Mouse (Mus musculus) CH12.LX (cell line): ENCODE data around the gene Retreg3. TPM values are rescaled to one million over a fixed set of nuclear protein-coding genes. Genes with fewer than 3 reads are reported as not detected.

Source experiments
- DNase-seq: peaks from one replicate; pipeline ENCODE4 v3.0.0-alpha.2; 2013; ENCODE audit errors: extremely low read depth
- H3K27ac ChIP-seq: 2 replicates; pipeline ENCODE4 v1.5.1; 2012; ENCODE audit warnings: low read depth, mild to moderate bottlenecking, control low read depth, moderate library complexity; ENCODE audit not compliant: insufficient read depth
- H3K27me3 ChIP-seq: replicated peaks from 2 replicates; pipeline ENCODE3; 2012; ENCODE audit warnings: inconsistent platforms
- H3K36me3 ChIP-seq, 2 experiments: replicated peaks in 1 of 2; 2 replicates each; pipeline versions ENCODE3 to v1.6.1; 2012; ENCODE audit warnings: inconsistent platforms in 1 of 2, low read length in 1 of 2, mild to moderate bottlenecking in 1 of 2, mixed read lengths in 1 of 2, moderate library complexity in 1 of 2; ENCODE audit not compliant: control insufficient read depth in 1 of 2, insufficient read depth in 1 of 2
- H3K4me1 ChIP-seq, 2 experiments: 2 replicates each; pipeline ENCODE4 v1.6.1; 2012; ENCODE audit warnings: inconsistent platforms in 1 of 2, moderate library complexity in 1 of 2; ENCODE audit not compliant: insufficient read depth in 2 of 2, control insufficient read depth in 1 of 2
- H3K4me2 ChIP-seq: 2 replicates; pipeline ENCODE4 v1.6.1; 2012; ENCODE audit warnings: low read depth, mild to moderate bottlenecking, control low read depth; ENCODE audit not compliant: poor library complexity, insufficient read depth, severe bottlenecking
- H3K4me3 ChIP-seq, 3 experiments: fragments of 150-350 bp in 1 of 3; sonication (generic) in 1 of 3; replicated peaks in 1 of 3; 2 replicates each; pipeline versions ENCODE3 to v1.5.1; 2011 to 2012; ENCODE audit warnings: low read depth in 2 of 3, low read length in 2 of 3, mild to moderate bottlenecking in 2 of 3, moderate library complexity in 2 of 3, control low read depth in 1 of 3, improper control_type of control experiment in 1 of 3, inconsistent platforms in 1 of 3, mixed read lengths in 1 of 3; ENCODE audit not compliant: poor library complexity in 1 of 3
- H3K79me2 ChIP-seq: replicated peaks from 2 replicates; pipeline ENCODE4 v1.6.1; 2012; ENCODE audit warnings: mild to moderate bottlenecking, moderate library complexity; ENCODE audit not compliant: control insufficient read depth, poor library complexity, insufficient read depth, severe bottlenecking; ENCODE audit errors: extremely low read depth
- H3K9ac ChIP-seq: 2 replicates; pipeline ENCODE4 v1.6.1; 2012; ENCODE audit warnings: low read depth, mild to moderate bottlenecking, control low read depth, moderate library complexity; ENCODE audit not compliant: insufficient read depth
- H3K9me3 ChIP-seq: replicated peaks from 2 replicates; pipeline ENCODE3; 2012; ENCODE audit warnings: low read length, inconsistent platforms, mixed read lengths
- BHLHE40 ChIP-seq: IDR thresholded peaks from 2 replicates; pipeline ENCODE4 v1.6.1; 2011; ENCODE audit warnings: mild to moderate bottlenecking, low read depth, low read length, improper control_type of control experiment
- CHD1 ChIP-seq: IDR thresholded peaks from 2 replicates; pipeline ENCODE4 v1.6.1; 2012; ENCODE audit warnings: low read depth, low read length, improper control_type of control experiment, inconsistent platforms
- CHD2 ChIP-seq: IDR thresholded peaks from 2 replicates; pipeline ENCODE4 v1.6.1; 2011; ENCODE audit warnings: low read length, improper control_type of control experiment
- CTCF ChIP-seq, 2 experiments: IDR thresholded peaks in 1 of 2; conservative IDR thresholded peaks in 1 of 2; 2 replicates each; pipeline ENCODE4 v1.5.1; 2011 to 2012; ENCODE audit warnings: low read depth in 2 of 2, low read length in 2 of 2, improper control_type of control experiment in 1 of 2, inconsistent platforms in 1 of 2, mild to moderate bottlenecking in 1 of 2, moderate library complexity in 1 of 2
- E2F4 ChIP-seq: IDR thresholded peaks from 2 replicates; pipeline ENCODE4 v1.6.1; 2011; ENCODE audit warnings: low read depth, low read length, improper control_type of control experiment; ENCODE audit not compliant: insufficient replicate concordance
- ELF1 ChIP-seq: IDR thresholded peaks from 2 replicates; pipeline ENCODE4 v1.6.1; 2014; ENCODE audit warnings: low read depth, mild to moderate bottlenecking, inconsistent platforms, low read length, improper control_type of control experiment
- EP300 ChIP-seq: IDR thresholded peaks from 2 replicates; pipeline ENCODE4 v1.6.1; 2011; ENCODE audit warnings: low read length, improper control_type of control experiment
- ETS1 ChIP-seq: conservative IDR thresholded peaks from 2 replicates; pipeline ENCODE4 v1.6.1; 2012; ENCODE audit warnings: low read depth, mild to moderate bottlenecking, inconsistent platforms, low read length, improper control_type of control experiment, moderate library complexity
- GABPA ChIP-seq: IDR thresholded peaks from 2 replicates; pipeline ENCODE4 v1.6.1; 2012; ENCODE audit warnings: low read depth, low read length, improper control_type of control experiment, inconsistent platforms; ENCODE audit not compliant: insufficient replicate concordance
- HCFC1 ChIP-seq: IDR thresholded peaks from 2 replicates; pipeline ENCODE4 v1.6.1; 2012; ENCODE audit warnings: low read depth, mild to moderate bottlenecking, inconsistent platforms, low read length, improper control_type of control experiment
- IRF4 ChIP-seq: IDR thresholded peaks from 2 replicates; pipeline ENCODE4 v1.6.1; 2014; ENCODE audit warnings: low read depth, mild to moderate bottlenecking, inconsistent platforms, low read length, improper control_type of control experiment
- JUN ChIP-seq: IDR thresholded peaks from 2 replicates; pipeline ENCODE4 v1.6.1; 2011; ENCODE audit warnings: low read depth, mild to moderate bottlenecking, low read length, improper control_type of control experiment, moderate library complexity; ENCODE audit not compliant: insufficient read depth
- JUND ChIP-seq: conservative IDR thresholded peaks from 2 replicates; pipeline ENCODE4 v1.6.1; 2011; ENCODE audit warnings: low read depth, low read length, improper control_type of control experiment
- KAT2A ChIP-seq: IDR thresholded peaks from 2 replicates; pipeline ENCODE4 v1.6.1; 2012; ENCODE audit warnings: low read length, improper control_type of control experiment, inconsistent platforms; ENCODE audit not compliant: insufficient replicate concordance
- MAFK ChIP-seq: IDR thresholded peaks from 2 replicates; pipeline ENCODE4 v1.6.1; 2011; ENCODE audit warnings: low read length, improper control_type of control experiment; ENCODE audit not compliant: insufficient replicate concordance
- MAX ChIP-seq: IDR thresholded peaks from 2 replicates; pipeline ENCODE4 v1.6.1; 2011; ENCODE audit warnings: low read length, improper control_type of control experiment
- MAZ ChIP-seq: IDR thresholded peaks from 2 replicates; pipeline ENCODE4 v1.6.1; 2012; ENCODE audit warnings: low read depth, mild to moderate bottlenecking, inconsistent platforms, low read length, improper control_type of control experiment, moderate library complexity
- MEF2A ChIP-seq: IDR thresholded peaks from 2 replicates; pipeline ENCODE4 v1.6.1; 2014; ENCODE audit warnings: low read depth, mild to moderate bottlenecking, inconsistent platforms, low read length, improper control_type of control experiment, borderline replicate concordance
- MXI1 ChIP-seq: IDR thresholded peaks from 2 replicates; pipeline ENCODE4 v1.6.1; 2011; ENCODE audit warnings: mild to moderate bottlenecking, low read depth, low read length, improper control_type of control experiment
- MYC ChIP-seq: IDR thresholded peaks from 2 replicates; pipeline ENCODE4 v1.6.1; 2011; ENCODE audit warnings: low read depth, mild to moderate bottlenecking, improper control_type of control experiment, low read length
- NELFE ChIP-seq: IDR thresholded peaks from 2 replicates; pipeline ENCODE4 v1.6.1; 2011; ENCODE audit warnings: low read depth, low read length, improper control_type of control experiment
- NRF1 ChIP-seq: IDR thresholded peaks from 2 replicates; pipeline ENCODE4 v1.6.1; 2014; ENCODE audit warnings: low read depth, mild to moderate bottlenecking, inconsistent platforms, low read length, improper control_type of control experiment, moderate library complexity
- PAX5 ChIP-seq: IDR thresholded peaks from 2 replicates; pipeline ENCODE4 v1.6.1; 2012; ENCODE audit warnings: low read length, inconsistent platforms, mixed read lengths
- POLR2A ChIP-seq: IDR thresholded peaks from 2 replicates; pipeline ENCODE4 v1.6.1; 2011; ENCODE audit warnings: low read depth, mild to moderate bottlenecking, improper control_type of control experiment, low read length
- POLR2AphosphoS2 ChIP-seq: IDR thresholded peaks from 2 replicates; pipeline ENCODE4 v1.6.1; 2011; ENCODE audit warnings: low read depth, low read length, improper control_type of control experiment
- RAD21 ChIP-seq: IDR thresholded peaks from 2 replicates; pipeline ENCODE4 v1.6.1; 2011; ENCODE audit warnings: low read depth, mild to moderate bottlenecking, low read length, improper control_type of control experiment, moderate library complexity
- RCOR1 ChIP-seq: conservative IDR thresholded peaks from 2 replicates; pipeline ENCODE4 v1.6.1; 2012; ENCODE audit warnings: low read depth, mild to moderate bottlenecking, inconsistent platforms, low read length, improper control_type of control experiment
- SIN3A ChIP-seq: IDR thresholded peaks from 2 replicates; pipeline ENCODE4 v1.6.1; 2012; ENCODE audit warnings: low read length, improper control_type of control experiment, inconsistent platforms
- SMC3 ChIP-seq: IDR thresholded peaks from 2 replicates; pipeline ENCODE4 v1.6.1; 2011; ENCODE audit warnings: low read depth, low read length, improper control_type of control experiment
- TBP ChIP-seq: conservative IDR thresholded peaks from 2 replicates; pipeline ENCODE4 v1.6.1; 2011; ENCODE audit warnings: low read depth, low read length, improper control_type of control experiment
- TCF12 ChIP-seq: IDR thresholded peaks from 2 replicates; pipeline ENCODE4 v1.6.1; 2014; ENCODE audit warnings: low read depth, mild to moderate bottlenecking, inconsistent platforms, low read length, improper control_type of control experiment
- UBTF ChIP-seq: IDR thresholded peaks from 2 replicates; pipeline ENCODE4 v1.6.1; 2012; ENCODE audit warnings: low read depth, mild to moderate bottlenecking, inconsistent platforms, low read length, improper control_type of control experiment, moderate library complexity
- USF1 ChIP-seq: IDR thresholded peaks from 2 replicates; pipeline ENCODE4 v1.6.1; 2014; ENCODE audit warnings: low read depth, mild to moderate bottlenecking, inconsistent platforms, low read length, improper control_type of control experiment
- USF2 ChIP-seq: conservative IDR thresholded peaks from 2 replicates; pipeline ENCODE4 v1.6.1; 2011; ENCODE audit warnings: low read depth, low read length, improper control_type of control experiment
- ZC3H11A ChIP-seq: IDR thresholded peaks from 2 replicates; pipeline ENCODE4 v1.6.1; 2012; ENCODE audit warnings: low read depth, mild to moderate bottlenecking, inconsistent platforms, low read length, improper control_type of control experiment
- ZKSCAN1 ChIP-seq: IDR thresholded peaks from 2 replicates; pipeline ENCODE4 v1.6.1; 2012; ENCODE audit warnings: low read depth, inconsistent platforms, low read length, improper control_type of control experiment, borderline replicate concordance
- ZMIZ1 ChIP-seq: IDR thresholded peaks from 2 replicates; pipeline ENCODE4 v1.6.1; 2012; ENCODE audit warnings: low read depth, mild to moderate bottlenecking, inconsistent platforms, low read length, improper control_type of control experiment
- ZNF384 ChIP-seq: IDR thresholded peaks from 2 replicates; pipeline ENCODE4 v1.6.1; 2012; ENCODE audit warnings: low read depth, low read length, improper control_type of control experiment, inconsistent platforms
- dilution Hi-C: fragments of 300-500 bp; cut with MboI; formaldehyde crosslinking; loops from 2 replicates; pipeline ENCODE4 v1.14.3; 2020; ENCODE audit warnings: low sequenced_read_pairs; ENCODE audit not compliant: extremely low pct_unique_long_range_greater_than_20kb, extremely low pct_ligation_motif_present
- in situ Hi-C: fragments of 300-500 bp; cut with MboI; formaldehyde crosslinking; loops from 3 replicates; pipeline ENCODE4 v1.14.3; 2019; ENCODE audit warnings: low sequenced_read_pairs, low pct_ligation_motif_present, low pct_unique_long_range_greater_than_20kb, mixed read lengths
- polyA plus RNA-seq: library from polyadenylated mRNA; unstranded; fragments of >175 nt; gene quantifications from 2 replicates; pipeline ENCODE4 v1.2.1, GENCODE M21; 2012; ENCODE audit warnings: low read depth; ENCODE audit not compliant: insufficient read length
- total RNA-seq, 2 experiments: library from RNA; depleted of rRNA; stranded (reverse); fragments of 300-350 nt in 1 of 2; fragments of >200 nt in 1 of 2; gene quantifications; 2 replicates each; pipeline ENCODE4 v1.2.3; 2012 to 2014

Gene Retreg3
- total and polyA plus RNA-seq, 3 experiments, result 48.2 to 55.9 (median 54.3) TPM

DNA sequence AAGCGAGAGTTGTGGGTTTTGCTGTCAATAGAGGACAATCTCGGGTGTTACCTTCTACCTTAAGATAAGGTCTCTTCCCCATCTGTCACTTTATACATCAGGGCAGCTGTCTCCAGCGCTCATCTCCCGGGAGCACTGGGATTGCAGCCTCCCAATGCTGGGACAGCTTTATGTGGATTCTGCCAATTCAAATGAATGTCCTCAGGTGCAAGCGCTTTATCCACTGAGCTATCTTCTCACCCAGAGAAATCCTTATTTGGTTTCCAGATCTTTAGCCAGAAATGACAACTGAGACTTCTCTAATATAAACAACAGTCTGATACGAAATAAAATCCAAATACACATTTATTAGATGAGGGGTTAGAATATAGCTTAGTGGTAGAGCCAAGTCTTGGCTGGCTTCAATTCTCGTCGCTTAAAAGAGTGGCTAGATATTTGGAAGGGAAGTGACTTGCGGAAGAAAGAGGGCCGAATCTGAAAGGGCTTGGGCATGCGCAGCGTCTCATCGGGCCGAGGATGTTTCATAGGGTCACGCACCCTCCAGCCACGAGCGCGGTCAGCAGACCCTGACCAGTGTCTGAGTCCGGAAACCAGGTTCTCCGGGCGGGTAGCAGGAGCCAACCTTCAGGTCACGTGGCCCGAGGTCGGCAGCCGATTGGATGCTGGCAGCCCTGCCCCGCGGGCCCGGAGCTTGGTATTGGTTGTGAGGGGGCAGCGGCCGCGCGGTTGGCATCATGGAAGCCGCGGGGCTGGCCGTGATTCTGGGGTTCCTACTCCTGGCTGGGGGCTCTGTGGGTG, 50.1 kb downstream of the Retreg3 start, which contains the start of gene Naglu:
Gene Naglu, plus strand, starts transcription at position 622 of the 798 bp plus-strand sequence.
- H3K4me3 ChIP-seq, result peak within 1 kb of the TSS; percentile 73 to 82 (median 74)
- dilution Hi-C loops, result no loop called here
- peak within 1 kb of the TSS; percentile 80 for H3K4me2 ChIP-seq
- H3K4me1 ChIP-seq, result peaks cover 8 to 21% of the 10 kb centered on the region in 2 experiments
- peaks cover 0 to 22% of the 10 kb centered on the region in 2 experiments for H3K36me3 ChIP-seq
- in situ Hi-C loops, result no loop called here
- H3K79me2 ChIP-seq, result no peaks in the 10 kb centered on the region
- TF ChIP-seq NELFE (peak; percentile 93), HCFC1 (peak; percentile 69), NRF1 (peak; percentile 98), POLR2A (peak; percentile 93), USF2 (peak; percentile 98), CHD1 (no peak), ETS1 (peak; percentile 58; the same call in 1 of the 2 replicates), TBP (0 out of 2 replicates have a peak, but pooled peaks have one; percentile 28), ZMIZ1 (peak; percentile 80), CHD2 (no peak), RCOR1 (0 out of 2 replicates have a peak, but pooled peaks have one; percentile 34), TCF12 (peak; percentile 83; the same call in 1 of the 2 replicates), ZC3H11A (no peak), MYC (peak; percentile 80), MAX (peak; percentile 100), SMC3 (no peak), MXI1 (peak; percentile 94), IRF4 (no peak), ZKSCAN1 (no peak), MEF2A (no peak; the same call in 1 of the 2 replicates), MAZ (no peak), GABPA (no peak), ELF1 (peak; percentile 89), POLR2AphosphoS2 (peak; percentile 92), E2F4 (no peak), PAX5 (no peak), BHLHE40 (peak; percentile 96), SIN3A (peak; percentile 96), EP300 (no peak), CTCF (conservative IDR thresholded peaks at IDR 0.05 in 1 of 2, IDR thresholded peaks at IDR 0.05 in 1 of 2; ENCODE audit: low read depth in 2 of 2, low read length in 2 of 2) (no peak), ZNF384 (no peak), RAD21 (no peak), KAT2A (0 out of 2 replicates have a peak, but pooled peaks have one; percentile 50), JUN (no peak), UBTF (no peak), MAFK (no peak), USF1 (peak; percentile 100), JUND (no peak)
- no peak within 1 kb of the TSS for H3K27ac ChIP-seq
- peak within 1 kb of the TSS; percentile 76 for H3K9ac ChIP-seq
- peak; percentile 93 for DNase-seq
- peaks cover 2% of the 10 kb centered on the region for H3K27me3 ChIP-seq
- H3K9me3 ChIP-seq, result no peaks in the 10 kb centered on the region
